Mouse (Mus musculus) lung, postnatal 10 days (tissue): ENCODE measurements around the gene Icam4.
"Not testable (repeated sequence)": the region's sequence is repeated elsewhere in the genome, so short reads cannot be mapped to it uniquely, and the experiment has no call there.

Experiments used
- DNase-seq: peaks from one replicate; pipeline ENCODE4 v3.0.0; 2021

Icam4 gene

DNA sequence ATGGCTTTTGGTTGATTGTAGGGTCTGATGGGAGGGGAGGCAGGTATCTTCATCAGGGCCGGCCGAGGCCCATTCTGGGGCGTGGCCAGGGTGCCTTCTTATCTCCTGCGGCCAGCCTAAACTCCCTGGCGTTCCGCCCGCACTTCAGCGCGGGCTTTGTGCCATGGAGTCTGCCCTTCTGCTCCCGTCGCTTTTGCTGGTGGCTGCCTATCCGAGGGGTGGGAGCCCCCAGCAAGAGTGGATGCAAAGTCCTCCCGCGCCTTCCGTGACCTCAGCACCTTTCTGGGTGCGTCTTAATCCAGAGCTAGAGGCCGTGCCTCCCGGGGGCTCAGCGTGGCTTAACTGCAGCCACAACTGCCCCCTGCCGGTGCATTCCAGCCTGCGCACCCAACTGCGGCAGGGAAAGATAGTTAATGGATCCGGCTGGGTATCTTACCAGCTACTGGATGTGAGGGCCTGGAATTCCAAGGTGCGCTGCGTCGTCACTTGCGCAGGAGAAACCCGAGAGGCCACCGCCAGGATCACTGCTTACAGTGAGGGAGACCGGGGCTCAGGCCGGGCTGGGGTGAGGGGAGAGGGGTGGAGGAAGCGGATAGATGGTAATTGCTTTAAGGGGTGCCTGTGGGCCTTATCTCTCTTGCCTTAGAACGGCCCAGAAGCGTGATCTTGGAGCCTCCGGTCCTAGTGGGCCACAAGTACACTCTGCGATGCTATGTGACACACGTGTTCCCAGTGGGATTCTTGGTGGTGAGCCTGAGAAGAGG, at the start of gene Icam4:
Gene Icam4 (plus strand): TSS at position 83 of the 764 bp plus-strand sequence.
- DNase-seq = peak; percentile 91

DNA sequence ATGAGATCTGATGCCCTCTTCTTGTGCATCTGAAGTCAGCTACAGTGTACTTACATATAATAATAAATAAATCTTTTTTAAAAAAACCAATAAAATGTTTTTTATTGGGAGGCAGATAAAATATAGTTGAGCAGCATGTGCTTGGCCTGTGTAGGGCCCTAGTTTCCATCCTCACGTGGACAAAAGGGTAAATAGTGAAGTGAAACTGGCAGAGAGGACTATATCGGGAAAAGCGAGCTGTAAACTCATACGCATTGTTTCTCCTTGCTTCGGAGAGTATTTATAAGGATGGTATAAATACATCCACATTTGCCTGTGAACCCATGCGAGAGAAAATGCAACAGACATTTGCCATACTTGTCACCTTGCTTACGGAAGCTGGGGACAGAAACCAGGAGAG, 49.4 kb upstream of the Icam4 start:
- no peak for DNase-seq

DNA sequence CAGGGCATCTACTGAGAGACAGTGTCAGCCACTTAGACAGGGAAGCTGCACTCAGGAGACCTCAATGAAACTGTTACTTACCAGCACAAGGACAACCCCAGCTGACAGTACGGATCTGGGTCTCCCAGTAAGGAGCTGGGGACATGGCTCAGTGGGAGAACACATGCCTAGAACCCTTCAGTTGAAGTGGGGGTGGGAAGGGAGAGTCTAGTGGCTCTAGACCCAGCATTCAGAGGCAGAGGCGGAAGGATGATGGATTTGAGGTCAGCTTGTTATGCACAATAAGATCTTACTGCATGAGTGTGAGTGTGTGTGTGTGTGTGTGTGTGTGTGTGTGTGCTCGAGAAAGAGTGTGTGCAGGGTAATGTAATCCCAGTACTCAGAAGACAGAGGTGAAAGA, 47.0 kb upstream of the Icam4 start:
- no peak for DNase-seq

DNA sequence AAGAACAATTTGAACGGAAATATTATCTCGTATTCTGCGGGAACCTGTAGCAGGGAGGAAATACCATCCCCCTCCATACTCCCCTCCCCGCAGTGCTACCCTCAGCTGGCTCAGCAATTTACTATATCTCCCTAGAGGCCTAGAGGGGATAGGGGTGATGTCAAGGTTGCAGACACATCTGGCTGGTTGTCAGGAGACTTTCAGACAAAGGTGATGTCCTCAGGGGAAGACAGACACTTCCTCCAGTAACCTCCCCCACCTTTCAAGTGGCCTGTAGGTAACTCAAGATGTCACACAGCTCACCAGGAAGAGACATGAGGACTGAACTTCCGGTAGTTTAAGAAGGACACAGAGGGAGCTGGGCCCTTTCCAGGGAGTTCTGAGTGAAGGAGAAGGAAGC, 46.0 kb upstream of the Icam4 start:
- DNase-seq = no peak

DNA sequence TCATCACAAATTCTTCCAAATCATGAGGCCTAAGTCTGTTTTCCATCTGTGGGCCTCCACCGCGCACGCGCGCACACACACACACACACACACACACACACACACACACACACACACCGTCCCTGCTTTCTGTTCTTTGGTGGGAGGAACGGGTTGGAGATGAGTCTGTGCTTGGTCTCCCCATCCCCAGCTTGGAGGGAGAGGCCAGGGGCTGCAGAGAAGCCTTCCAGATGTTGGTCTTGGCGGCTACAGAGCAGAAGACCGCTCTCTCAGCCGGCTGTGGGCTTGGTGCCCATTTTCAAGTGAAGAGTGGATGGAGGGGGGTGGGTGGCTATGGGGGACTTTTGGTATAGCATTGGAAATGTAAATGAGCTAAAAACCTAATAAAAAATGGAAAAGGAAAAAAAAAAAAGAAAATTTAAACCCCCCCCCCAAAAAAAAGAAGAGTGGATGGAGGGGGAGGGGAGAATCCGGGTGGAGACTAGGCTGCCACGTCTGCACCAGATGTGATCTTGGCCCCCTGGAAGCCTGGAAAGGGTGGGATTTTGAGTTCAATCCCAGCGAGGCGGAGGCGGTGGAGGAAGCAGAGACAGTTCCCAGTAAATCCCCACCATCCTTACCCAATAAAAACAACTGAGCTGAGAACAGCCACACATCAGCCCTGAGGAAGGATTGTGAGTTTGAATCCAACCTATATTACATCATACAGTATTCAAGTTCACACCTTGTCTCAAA, 42.1 kb upstream of the Icam4 start:
- peak; percentile 76 for DNase-seq

DNA sequence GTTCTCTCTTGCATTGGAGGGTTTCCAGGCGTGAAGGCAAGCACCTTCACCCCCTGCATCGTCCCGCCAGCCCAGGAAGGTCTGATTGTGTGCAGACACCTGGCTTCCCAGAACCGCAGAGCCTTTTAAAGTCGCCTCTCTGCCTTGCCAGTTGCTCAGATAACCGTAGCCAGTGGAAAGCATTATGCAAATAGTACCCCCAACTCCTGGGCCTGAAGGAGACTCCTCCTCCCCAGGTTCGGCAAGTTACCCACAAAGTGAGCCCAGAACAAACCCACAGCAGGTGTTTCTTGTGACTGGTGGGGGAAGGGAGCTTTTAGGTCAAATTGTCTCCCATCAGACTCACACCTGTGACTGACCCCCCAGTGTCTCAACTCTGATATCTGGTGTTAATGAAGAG, 41.2 kb upstream of the Icam4 start:
- DNase-seq = no peak

DNA sequence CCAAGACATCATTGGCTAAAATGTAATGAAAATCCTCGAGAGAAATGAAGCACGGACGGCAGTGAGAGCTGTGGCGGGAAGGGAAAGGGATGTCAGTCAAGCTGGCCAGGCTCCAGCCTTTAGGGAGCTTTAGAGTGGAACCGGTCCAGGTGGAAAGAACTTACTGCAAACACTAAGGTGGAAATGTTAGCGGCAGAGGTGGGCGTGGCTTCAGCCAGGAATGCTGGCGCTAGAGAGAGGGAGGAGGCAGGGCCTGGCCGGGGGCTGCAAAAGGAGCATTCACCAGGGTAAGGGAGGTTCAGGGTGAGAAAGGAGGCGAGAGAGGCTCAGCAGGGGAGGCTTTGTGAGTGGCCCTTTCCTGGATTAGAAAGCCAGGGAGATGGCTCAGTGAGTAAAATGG, 38.3 kb upstream of the Icam4 start:
- DNase-seq = peak; percentile 76

DNA sequence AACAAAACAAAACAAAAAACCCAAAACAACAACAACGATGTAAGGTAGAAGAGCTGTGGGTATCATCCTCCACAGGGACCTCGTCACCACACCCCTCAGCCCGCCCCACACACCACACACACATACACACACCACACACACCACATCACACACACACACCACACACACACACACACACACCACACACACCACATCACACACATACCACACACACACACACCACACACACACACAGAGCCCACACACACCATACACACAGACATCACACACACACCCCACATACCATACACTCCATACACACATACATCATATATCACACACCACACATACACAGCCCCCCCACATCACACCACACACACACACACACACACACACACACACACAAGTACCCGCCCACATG, 37.6 kb upstream of the Icam4 start:
- DNase-seq = no peak

DNA sequence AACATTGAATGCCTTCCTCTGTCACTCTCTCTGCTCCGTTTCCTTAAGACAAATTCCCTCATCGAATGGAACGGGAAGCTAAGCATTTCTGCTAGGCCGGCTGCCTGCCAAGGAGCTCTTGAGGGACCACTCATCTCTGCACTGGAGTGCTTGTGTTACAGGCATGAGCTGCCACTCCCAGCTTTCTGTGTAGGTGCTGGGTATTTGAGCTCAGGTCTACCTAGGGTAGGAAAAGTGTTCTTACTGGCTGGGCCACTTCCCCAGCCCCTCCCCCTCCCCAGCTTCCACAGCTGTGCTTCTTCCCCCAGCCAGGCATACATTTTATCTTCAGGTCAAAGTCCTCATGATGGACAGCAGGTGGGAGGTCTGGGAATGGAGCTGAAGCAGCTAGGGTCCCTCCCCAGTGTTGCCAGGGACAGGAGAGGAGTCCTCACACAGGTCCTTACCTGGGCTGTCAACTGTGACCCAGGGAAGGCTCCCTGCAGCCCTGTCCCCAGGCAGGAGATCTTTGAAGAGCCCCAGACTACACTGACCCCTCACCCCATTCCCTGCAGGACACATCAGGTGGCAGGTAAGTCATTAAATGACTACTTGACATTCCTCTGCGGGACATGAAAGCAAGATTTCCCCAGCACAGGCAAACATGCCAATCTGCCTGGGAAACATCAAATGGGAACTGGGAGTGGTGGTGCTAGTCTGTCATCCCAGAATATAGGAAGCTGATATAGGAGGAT, 35.8 kb upstream of the Icam4 start:
- peak; percentile 87 for DNase-seq

DNA sequence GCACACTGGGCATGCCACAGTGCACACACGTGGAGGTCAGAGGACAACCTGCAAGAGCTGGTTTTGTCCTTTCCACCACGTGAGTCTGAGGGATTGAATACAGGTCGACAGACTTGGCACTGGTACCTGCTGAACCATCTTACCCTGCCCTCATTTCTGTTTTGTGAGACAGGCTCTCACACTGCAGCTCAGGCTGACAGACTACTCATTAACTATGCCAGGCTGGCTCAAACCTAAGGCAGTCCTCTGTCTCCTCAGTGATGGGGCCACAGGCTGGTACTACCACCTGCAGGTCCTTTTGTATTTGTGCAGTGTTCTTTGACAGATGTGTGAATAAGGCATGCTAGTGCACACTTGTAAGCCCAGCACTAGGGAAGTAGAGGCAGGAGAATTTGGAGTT, 34.1 kb upstream of the Icam4 start:
- no peak for DNase-seq

DNA sequence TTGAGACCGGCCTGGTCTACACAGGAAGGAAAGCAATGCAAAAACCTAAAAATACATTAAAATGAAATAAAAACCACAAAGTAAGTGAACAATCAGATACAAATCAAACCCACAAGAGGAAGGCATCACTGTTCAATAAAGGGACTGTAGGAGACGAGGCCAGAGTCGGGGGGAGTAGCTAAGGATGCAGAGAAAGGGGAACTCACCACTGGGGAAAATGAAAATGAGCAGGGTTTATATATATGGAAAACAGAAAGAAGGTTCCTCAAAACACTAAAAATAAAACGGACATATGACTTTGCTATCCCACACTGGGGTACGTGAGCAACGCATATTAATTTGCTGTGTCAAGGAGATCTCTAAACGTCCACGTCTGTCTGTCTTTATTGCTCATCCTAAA, 32.1 kb upstream of the Icam4 start:
- DNase-seq = no peak

DNA sequence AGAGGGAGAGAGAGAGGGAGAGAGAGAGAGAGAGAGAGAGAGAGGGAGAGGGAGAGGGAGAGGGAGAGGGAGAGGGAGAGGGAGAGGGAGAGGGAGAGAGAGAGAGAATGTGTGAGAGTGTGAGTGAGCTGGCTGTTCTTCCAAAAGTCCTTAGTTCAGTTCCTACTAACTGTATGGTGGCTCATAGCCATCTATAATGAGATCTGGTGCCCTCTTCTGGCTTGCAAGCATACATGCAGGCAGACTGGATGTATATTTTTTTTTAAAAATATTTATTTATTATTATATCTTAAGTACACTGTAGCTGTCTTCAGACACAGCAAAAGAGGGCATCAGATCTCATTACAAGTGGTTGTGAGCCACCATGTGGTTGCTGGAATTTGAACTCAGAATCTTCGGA, 30.8 kb upstream of the Icam4 start:
- DNase-seq = not testable (repeated sequence)

DNA sequence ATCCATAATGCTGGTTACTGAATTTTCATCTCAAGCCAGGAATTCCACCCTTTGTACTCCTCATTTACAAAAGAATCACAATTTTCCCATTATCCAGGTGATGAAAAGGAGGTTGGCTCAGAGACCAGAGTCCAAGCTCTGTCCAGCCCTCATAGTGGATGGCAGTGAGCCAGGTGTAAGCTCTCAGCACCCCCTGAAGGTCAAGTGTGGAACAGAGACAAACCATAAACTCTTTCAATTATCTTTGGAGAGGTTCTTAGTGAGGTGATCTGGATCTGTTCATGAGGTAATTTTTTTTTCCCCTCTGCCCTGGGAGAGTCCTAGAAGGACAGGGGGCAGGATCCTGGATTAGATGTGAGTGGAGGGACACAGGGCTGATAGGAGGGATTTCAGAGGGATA, 28.4 kb upstream of the Icam4 start:
- peak; percentile 48 for DNase-seq

DNA sequence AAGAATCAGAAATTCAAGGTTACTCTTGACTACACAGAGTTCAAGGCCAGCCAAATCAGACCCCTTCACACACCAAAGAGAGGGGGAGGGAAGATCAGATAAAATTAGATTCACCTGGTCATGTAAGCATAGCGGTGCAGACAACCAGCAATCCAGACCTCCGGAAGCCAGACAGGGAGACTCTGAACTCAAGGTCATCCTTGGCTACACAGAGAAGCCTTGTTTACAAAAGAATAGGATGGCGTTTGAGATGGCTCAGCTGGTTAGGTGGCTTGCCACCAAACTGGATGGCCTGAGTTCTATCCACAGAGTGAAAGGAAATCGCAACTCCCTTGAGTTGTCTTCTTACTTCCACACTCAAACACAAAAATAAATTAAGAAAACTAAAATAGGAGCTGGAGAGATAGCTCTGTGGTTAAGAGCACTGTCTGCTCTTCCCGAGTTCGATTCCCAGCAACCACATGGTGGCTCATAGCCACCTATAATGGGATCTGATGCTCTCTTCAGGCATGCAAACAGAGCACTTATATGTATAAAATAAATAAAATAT, 27.4 kb upstream of the Icam4 start:
- no peak for DNase-seq

DNA sequence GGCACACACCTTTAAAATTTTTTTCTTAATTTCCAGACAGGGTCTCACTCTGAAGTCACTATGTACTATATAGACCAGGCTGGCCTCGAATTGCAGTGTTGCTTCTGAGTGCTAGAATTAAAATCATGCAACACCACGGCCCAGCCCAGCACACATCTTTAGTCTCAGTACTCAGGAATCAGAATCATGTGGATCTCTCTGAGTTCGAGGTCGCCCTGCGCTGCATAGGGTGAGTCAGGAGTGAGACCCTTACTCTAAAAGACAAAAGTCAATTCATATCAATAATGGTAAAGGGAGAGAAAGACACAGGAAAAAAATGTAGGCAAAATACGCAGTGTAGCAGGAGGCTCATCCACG, 26.9 kb upstream of the Icam4 start:
- no peak for DNase-seq

DNA sequence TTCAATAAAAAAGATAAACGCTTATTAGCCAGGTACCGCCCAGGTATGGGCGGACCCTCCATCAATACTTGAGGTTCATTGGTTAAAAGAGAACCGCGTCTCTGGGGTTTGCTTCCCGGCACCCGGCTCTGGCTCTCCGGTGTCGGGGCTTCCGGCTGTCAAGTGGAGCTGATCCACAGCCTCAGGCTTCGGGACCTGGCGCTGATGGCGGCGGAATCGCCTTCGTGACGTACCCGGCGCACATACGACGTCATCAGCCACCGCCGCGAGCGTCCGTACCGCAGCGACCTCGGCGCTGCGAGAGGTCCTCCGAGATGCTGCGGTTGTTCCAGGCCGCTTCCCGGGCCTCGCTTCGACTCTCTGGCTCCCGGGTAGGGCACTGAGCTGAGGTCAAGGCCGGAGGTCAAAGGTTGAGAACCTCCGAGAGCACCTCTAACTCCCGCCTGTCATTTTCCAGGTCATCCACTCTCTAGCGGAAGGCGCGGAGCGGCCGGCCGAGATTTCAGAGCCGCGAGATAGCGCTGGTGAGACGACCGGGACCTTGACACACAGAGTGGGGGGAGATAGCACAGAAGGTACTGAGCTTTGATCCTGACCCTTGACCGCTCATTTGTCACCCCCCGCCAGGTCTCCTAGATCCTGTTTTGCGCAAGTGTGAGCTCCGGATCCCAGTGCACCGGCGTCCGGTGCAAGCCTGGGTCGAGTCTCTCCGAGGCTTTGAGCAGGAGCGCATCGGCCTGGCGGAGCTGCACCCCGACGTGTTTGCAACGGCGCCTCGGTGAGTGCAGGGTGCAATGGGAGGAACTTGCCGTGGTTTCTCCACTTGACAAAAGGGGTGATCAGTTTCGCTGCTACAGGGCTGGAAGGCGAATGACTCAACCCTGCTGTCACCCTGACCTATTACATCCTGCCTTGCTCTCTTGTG, 26.3 kb upstream of the Icam4 start, which contains the start of gene Mrpl4:
Gene Mrpl4 (plus strand): TSS at position 112 of the 925 bp plus-strand sequence.
- peak; percentile 92 for DNase-seq

DNA sequence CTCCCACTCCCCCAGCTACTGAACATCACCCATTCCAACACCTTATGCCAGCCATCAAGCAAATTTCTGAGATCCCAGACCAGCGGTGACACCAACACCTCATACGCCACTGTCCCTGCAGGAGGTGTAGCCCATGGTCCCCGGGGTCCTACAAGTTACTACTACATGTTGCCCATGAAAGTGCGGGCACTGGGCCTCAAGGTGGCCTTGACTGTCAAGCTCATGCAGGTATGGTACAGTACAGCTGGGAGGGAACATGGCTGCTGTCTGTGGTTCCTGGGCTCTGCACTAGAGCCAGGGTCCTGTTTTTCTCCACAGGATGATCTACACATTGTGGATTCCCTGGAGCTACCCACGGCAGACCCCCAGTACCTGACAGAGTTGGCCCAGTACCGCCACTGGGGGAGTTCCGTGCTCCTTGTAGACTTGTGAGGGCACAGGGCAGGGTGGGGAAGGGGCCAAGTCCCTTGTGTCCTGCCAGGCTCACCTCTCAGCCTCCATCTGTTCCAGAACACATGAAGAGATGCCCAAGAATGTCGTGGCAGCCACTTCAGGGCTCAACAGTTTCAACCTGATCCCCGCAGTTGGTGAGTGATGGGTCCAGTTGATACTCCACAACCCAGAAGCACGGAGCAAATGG, 21.7 kb upstream of the Icam4 start:
- DNase-seq = no peak

DNA sequence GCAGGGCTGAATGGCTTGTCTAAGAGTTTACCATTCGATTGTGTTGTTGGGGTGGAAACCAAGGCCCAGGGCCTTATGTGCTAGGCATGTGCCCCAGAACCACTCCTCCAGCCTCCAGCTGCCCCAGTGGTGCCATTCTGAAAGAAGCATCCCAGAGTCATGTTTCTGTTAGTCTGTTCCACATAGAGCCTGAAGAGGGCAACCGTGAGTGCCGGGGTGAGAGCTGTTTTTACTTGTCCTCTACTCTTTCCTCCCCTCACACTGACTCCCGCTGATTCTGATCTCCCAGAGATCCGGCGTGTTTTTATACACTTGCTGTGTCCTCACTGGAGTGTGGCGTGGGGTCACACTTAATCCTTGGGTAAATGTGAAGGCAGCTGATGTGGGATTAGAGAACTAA, 21.2 kb upstream of the Icam4 start:
- no peak for DNase-seq

DNA sequence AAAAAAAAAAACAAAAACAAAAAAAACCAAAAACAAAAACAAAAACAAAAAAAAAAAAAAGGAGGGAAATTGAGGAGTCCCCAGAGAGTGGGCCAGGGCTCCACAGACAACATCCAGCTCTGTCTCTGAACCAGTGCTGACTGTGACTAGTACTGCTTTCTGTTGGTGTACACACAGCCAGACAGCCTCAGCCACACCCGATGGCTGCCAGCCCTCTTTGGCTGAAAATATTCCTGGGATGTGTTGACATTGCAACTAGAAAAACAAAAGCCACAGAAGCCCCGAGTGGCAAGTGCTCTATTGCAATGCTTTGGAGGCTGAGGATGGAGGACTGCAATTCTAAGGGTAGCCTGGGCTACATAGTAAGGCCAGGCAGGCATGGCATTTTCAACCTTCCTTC, 18.8 kb upstream of the Icam4 start:
- DNase-seq = peak; percentile 76

DNA sequence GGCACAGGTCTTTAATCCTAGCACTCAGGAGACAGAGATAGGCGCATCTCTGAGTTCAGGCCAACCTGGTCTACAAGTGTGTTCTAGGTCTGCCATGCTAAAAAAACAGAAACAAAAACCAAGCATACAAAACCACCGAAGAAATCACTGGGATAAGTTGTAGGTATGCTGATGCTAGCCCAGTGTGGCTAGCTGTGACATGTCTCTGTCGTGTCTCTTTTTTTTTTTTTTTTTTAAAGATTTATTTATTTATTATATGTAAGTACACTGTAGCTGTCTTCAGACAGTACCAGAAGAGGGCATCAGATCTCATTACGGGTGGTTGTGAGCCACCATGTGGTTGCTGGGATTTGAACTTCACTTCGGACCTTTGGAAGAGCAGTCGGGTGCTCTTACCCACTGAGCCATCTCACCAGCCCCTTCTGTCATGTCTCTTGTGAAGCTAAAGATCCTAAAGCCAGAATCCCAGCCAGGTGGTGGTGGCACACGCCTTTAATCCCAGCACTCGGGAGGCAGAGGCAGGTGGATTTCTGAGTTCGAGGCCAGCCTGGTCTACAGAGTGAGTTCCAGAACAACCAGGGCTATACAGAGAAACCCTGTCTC, 18.1 kb upstream of the Icam4 start:
- not testable (repeated sequence) for DNase-seq

DNA sequence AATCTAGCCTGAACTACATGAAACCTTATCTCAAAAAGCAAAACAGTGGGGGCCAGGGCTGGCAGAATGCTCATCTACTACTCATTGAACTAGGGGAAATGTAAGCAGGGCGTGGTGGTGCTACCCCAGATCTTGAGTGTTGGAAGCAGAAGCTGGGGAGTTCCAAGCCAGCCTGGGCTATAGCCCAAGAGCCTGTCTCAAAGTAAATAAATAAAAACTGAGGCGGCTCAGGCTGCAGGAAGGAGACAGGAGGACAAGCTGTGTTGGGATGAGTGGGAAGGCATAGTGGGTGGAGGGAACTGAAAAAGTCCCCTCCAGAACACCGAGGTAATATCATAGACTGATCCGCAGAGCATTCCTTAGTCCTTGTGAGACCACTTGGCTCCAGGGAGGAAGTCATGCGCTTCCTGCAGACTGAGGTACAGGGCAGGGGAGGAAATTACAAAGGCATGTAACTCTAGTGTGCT, 17.3 kb upstream of the Icam4 start:
- DNase-seq = peak; percentile 83
